Mouse (Mus musculus) skeletal muscle tissue, adult 2 months (tissue): ENCODE data around the gene Mtif3.

Experiments
- DNase-seq: peaks from one replicate; pipeline ENCODE4 v3.0.0-alpha.2; 2012; ENCODE audit warnings: low read depth, low spot score

Gene Mtif3

GRCm38 (mm10) chr5:146916273-146916672 is 47.3 kb downstream of the Mtif3 start:
- DNase-seq = no peak

GRCm38 (mm10) chr5:146914088-146914766 is 49.4 kb downstream of the Mtif3 start:
- DNase-seq = no peak

GRCm38 (mm10) chr5:146913355-146913754 is 50.2 kb downstream of the Mtif3 start:
- DNase-seq = no peak

- DNase-seq = no peak
Observed at GRCm38 (mm10) chr5:146912206-146912605, 51.4 kb downstream of the Mtif3 start.

- DNase-seq = no peak
Observed at GRCm38 (mm10) chr5:146908629-146909028, 55.0 kb downstream of the Mtif3 start.

- DNase-seq = no peak
Observed at GRCm38 (mm10) chr5:146907533-146907932, 56.1 kb downstream of the Mtif3 start.

- peak; percentile 15 for DNase-seq
Observed at GRCm38 (mm10) chr5:146905486-146906172, 58.0 kb downstream of the Mtif3 start.

GRCm38 (mm10) chr5:146904404-146904803 is 59.2 kb downstream of the Mtif3 start:
- peak; percentile 49 for DNase-seq
